Mouse (Mus musculus) brain, embryonic 14.5 days (tissue): ENCODE measurements around the gene Rilp. TPM values are rescaled to one million over a fixed set of nuclear protein-coding genes. Genes with fewer than 3 reads are reported as not detected.

Experiments
- DNase-seq: peaks from one replicate; pipeline ENCODE4 v3.0.0-alpha.2; 2011; ENCODE audit warnings: low read depth
- CTCF ChIP-seq: fragments of 200-500 bp; IDR thresholded peaks from 2 replicates; pipeline ENCODE4 v1.5.1; 2012; ENCODE audit warnings: inconsistent platforms, mild to moderate bottlenecking, moderate library complexity, borderline replicate concordance; ENCODE audit not compliant: insufficient read depth, insufficient read length; ENCODE audit errors: extremely low read depth
- POLR2A ChIP-seq: fragments of 200-500 bp; IDR thresholded peaks from 2 replicates; pipeline ENCODE4 v1.6.1; 2012; ENCODE audit warnings: mild to moderate bottlenecking, inconsistent platforms, borderline replicate concordance; ENCODE audit not compliant: poor library complexity, insufficient read depth, insufficient read length, severe bottlenecking; ENCODE audit errors: extremely low read depth
- polyA plus RNA-seq: library from polyadenylated mRNA; depleted of rRNA; stranded (reverse); fragments of >200 nt; gene quantifications from 2 replicates; pipeline ENCODE4 v1.2.3, GENCODE M21; 2012

The Rilp gene
- polyA plus RNA-seq, 1 experiment, result 1.5 TPM

DNA sequence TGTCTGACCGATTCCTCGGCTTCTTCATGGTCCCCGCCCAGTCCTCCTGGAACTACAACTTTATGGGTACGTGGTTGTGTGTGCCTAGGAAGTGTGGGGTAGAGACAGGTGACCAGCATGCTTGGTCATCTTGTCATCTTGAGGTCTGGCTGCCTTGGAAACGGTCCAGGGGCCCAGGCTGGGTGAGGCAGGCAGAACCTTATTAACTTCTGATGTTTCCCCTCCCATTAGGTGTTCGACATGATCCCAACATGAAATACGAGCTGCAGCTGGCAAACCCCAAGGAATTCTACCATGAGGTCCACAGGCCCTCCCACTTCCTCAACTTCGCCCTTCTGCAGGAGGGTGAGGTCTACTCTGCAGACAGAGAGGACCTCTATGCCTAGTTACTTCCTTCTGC lies 990 bp upstream of the Rilp start:
- no peak for DNase-seq
- TF ChIP-seq CTCF (no peak), POLR2A (no peak)

GRCm38 (mm10) chr11:75510627-75510993 lies 716 bp downstream of the Rilp start:
- TF ChIP-seq CTCF (peak; percentile 81), POLR2A (no peak)
- DNase-seq, result peak; percentile 95

DNA sequence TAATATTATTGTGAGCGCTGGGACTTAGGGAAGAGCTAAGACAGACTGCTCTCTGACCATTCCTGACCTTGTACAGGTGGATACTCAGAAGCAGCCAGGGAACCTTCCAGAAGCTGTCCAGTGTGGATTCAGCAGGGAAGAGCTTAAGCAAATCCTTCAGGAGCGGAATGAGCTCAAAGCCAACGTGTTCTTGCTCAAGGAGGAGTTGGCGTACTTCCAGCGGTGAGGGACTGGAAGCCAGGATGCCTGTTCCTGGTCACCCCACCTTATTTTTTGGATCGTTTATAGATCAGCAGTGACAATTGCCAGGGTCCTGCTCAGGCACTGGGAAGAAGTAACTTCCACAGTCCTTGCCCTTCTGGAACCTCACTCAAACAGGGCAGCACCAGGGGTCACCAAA lies 1.3 kb downstream of the Rilp start:
- peak; percentile 17 for DNase-seq
- no peak for TF ChIP-seq CTCF
- no peak for TF ChIP-seq POLR2A

- TF ChIP-seq POLR2A (no peak), CTCF (no peak)
- no peak for DNase-seq
Observed at GRCm38 (mm10) chr11:75512301-75513018, 2.6 kb downstream of the Rilp start.

DNA sequence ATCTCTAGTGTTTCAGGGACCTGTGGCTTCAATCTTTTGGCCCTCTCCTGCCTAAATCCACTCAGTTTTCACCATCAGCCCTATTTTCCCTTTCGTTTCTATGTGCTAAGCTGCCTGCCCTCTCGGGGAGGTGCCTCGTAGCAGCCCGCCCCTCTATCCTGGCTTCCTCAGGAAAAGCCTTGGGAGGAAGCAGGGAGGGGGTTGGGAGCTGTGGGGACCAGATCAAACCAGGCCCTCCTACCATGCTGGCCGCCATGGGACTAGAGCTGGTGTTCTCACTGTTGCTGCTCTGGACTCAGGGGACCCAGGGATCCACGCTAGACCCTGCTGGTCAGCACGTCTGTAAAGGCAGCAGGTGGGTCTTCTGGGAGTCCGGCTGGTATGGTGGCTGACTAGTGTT lies 3.4 kb downstream of the Rilp start, which contains the start of gene Scarf1:
Gene Scarf1 (plus strand): TSS at position 205 of the 400 bp plus-strand sequence.
- no peak for DNase-seq
- no peak for TF ChIP-seq POLR2A
- no peak for TF ChIP-seq CTCF

GRCm38 (mm10) chr11:75515186-75515585 lies 5.3 kb downstream of the Rilp start:
- TF ChIP-seq POLR2A (no peak), CTCF (no peak)
- no peak for DNase-seq

GRCm38 (mm10) chr11:75519834-75520633 lies 10.1 kb downstream of the Rilp start:
- DNase-seq, result no peak
- no peak for TF ChIP-seq CTCF
- TF ChIP-seq POLR2A, result no peak

DNA sequence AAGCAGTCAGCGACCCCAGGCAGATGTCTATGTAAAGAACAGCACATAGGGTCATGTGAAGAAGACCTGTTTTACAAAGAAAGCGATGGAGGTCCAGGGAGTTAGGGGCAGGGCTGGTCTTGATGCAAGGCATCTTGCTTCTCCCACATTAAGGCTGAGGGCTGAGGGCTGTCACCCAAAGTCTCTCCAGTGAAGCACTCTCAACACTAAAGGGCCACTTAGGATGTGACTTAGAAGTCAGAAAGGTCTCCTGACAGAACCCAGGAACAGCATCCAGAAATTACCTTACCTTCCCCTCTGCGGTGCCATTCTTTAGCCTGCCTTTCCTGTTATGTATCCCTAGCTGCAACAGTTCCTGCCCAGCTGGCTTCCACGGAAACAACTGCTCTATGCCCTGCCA lies 11.7 kb downstream of the Rilp start:
- no peak for DNase-seq
- TF ChIP-seq CTCF (no peak), POLR2A (no peak)

GRCm38 (mm10) chr11:75522793-75523192 lies 12.9 kb downstream of the Rilp start:
- TF ChIP-seq POLR2A (no peak), CTCF (no peak)
- DNase-seq, result no peak

DNA sequence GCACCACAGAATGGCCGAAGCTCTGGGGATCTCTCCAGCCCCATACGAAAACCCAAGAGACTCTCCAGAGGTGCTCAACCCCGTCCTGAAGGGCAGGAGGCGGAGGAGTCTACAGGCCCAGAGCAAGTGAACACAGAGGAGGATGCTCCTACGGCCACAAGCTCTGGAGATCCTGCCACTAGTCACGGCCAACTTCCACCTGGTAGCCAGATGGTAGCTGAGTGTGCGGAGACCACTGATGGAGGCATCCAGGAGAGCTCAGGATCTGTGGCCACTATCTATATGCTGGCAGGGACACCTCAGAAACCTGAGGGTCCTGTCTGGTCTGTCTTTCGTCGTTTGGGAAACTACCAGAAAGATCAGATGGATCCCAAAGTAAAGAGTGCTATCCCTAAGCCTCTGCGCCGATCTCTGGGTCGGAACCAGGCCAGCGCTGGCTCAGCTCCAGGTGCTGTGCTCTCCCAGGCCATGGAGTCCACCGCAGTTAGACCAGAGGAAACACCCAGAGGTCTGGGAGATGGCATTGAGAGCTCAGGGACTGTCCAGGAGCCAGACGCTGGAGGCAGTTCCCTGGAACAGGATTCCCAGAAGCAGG lies 15.7 kb downstream of the Rilp start:
- TF ChIP-seq CTCF (no peak), POLR2A (no peak)
- no peak for DNase-seq

DNA sequence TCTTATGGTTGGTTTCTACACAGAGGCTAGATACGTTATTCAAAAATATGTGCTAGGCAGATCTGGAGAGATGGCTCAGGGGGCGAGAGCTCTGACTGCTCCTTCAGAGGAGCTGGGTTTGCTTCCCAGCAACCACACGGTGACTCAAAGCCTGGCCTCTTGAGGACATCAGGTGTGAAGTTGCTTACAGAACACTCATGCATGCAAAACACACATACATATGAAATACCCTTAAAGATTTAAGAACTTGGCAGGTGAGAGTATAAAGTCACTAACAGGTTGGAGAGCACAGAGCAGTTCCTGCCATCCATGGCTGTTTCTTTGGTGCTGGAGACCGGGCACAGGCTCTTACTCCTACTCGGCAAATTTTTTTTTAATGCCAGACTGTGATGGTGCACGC lies 17.0 kb downstream of the Rilp start:
- TF ChIP-seq POLR2A (no peak), CTCF (no peak)
- DNase-seq, result no peak
